In the genomic region with DNA sequence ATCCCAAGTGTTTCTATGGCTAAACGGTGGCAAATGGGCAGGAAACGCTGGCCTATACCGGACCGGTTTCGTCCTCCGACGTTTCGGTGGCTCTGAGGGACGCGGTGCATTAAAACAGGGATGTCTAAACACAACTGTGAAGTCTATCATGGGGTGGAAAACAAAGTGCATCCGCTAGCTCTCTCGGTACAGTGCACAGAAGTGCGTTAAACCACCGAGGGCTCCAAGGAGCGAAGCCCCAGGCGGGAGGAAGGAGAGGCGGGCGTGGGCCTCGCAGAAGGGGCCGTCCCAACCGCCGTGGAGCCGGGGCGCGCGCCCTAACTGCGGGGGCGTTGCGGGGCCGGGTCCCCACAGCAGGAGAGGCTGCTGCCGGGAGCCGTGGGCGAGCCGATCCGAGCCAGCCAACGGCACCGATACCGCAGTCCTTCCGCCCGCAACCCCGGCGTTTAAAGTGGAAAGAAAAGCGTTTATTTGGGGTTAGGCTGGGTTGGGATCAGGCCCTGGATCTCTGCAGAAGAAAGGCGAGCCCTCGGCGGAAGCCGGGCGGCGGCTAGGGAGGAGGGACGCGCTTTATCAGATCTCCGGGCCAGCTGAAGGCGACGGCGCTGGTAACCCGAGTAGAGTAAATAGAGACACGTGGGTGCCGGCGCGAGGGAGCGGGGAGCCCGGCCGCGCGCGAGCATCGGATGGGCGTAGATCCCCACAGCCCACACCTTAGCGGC, we compare ENCODE assay signal across 8 mouse cellular contexts. TPM values are rescaled to one million over a fixed set of nuclear protein-coding genes. Genes with fewer than 3 reads are reported as not detected.
DNase-seq lines count a peak whose midpoint lies in the region; ATAC-seq lines count a peak whose summit lies in the region.

No protein-coding gene starts in this region.

- DNase-seq in layer of hippocampus, postnatal 10 days (ENCODE audit: low spot score in 2 of 2) = peak; percentile 24 to 49
- no peak for DNase-seq in layer of hippocampus, adult 18-20 months (ENCODE audit: low spot score in 2 of 2)
- DNase-seq in adrenal gland, postnatal 25 days = peak; percentile 71
- peak; percentile 24 for DNase-seq in kidney, adult 9 months
- DNase-seq in lung, postnatal 10 days = peak; percentile 72
- peak; percentile 49 for DNase-seq in ovary, postnatal 36 days (ENCODE audit: low spot score)
- DNase-seq in c-Kit-positive CD71-positive TER-119-positive erythroid progenitor cells, embryonic 14.5 days (ENCODE audit: low spot score) = no peak

- peak; percentile 38 for ATAC-seq in granulocyte monocyte progenitor cell, adult 5-6 weeks (replicated peaks; ENCODE audit: poor library complexity, severe bottlenecking)

RNA-seq across cellular contexts. Expression of a gene that starts 1.7 kb away (rescaled TPM):
- total RNA-seq in layer of hippocampus, postnatal 10 days (2021) = 1 to 10 TPM; 7.4 to 8.8 TPM
- total RNA-seq in layer of hippocampus, adult 18-20 months (2021) = 1 to 10 TPM; 4.0 to 4.9 TPM
- total RNA-seq in adrenal gland, postnatal 25 days (2021) = 13.3 and 15.7 TPM in 2 replicates
- total RNA-seq in granulocyte monocyte progenitor cell, adult 5-6 weeks (2014; fragmentation: Nextera tagmentation) = not detected in 2 replicates
- total RNA-seq in granulocyte monocyte progenitor cell, adult 5-6 weeks (2017) = not detected in 2 replicates

Comparison
In these comparisons a context has a peak if more than half of its experiments do, and no peak if none do; other contexts are left out.
1. DNase-seq: peak in layer of hippocampus, postnatal 10 days (2 of 2), adrenal gland, postnatal 25 days (single experiment), kidney, adult 9 months (single experiment), lung, postnatal 10 days (single experiment) and ovary, postnatal 36 days (single experiment); none in layer of hippocampus, adult 18-20 months (0 of 2) and c-Kit-positive CD71-positive TER-119-positive erythroid progenitor cells, embryonic 14.5 days (single experiment).
2. RNA of a gene that starts 1.7 kb away (total RNA-seq): 13.3 to 15.7 TPM in adrenal gland, postnatal 25 days, 7.4 to 8.8 TPM in layer of hippocampus, postnatal 10 days and 4.0 to 4.9 TPM in layer of hippocampus, adult 18-20 months; not detected in granulocyte monocyte progenitor cell, adult 5-6 weeks; every median in the first group is over 4 times any median in the second.